Comparison of ENCODE assay signal across 20 mouse cellular contexts in genomic region chr1:180464357-180464756, GRCm38 (mm10). TPM values are rescaled to one million over a fixed set of nuclear protein-coding genes. Genes with fewer than 3 reads are reported as not detected.
DNase-seq lines count a peak whose midpoint lies in the region; TF ChIP-seq lines count a peak whose summit lies in the region.
"Had no signal": no experiment of that assay in that cellular context is flagged by ENCODE, and none has a peak within 500 bp of the region (broad histone marks: within the 10 kb centered on the region; RNA-seq: fewer than 3 reads in every experiment).

No protein-coding gene starts in this region.

- intact Hi-C loops in left cerebral cortex, postnatal 36 days (cut with DNase I), result no loop called here

- no peak overlapping the region for H3K4me3 ChIP-seq in kidney, adult 2 months (ENCODE audit: insufficient read depth, low read depth, low read length)
- H3K4me3 ChIP-seq: embryonic facial prominence, embryonic 15.5 days; erythroblast, embryonic 14.5 days; forebrain, embryonic 10.5 days; heart, embryonic 10.5 days; hindbrain, embryonic 12.5 days had no signal

- no peaks in the 10 kb centered on the region for H3K4me1 ChIP-seq in kidney, adult 2 months (ENCODE audit: control insufficient read depth, insufficient read depth, low read length)
- H3K4me1 ChIP-seq: hindbrain, embryonic 12.5 days had no signal

- no peak for TF ChIP-seq CTCF in kidney, adult 2 months (conservative IDR thresholded peaks at IDR 0.05; ENCODE audit: insufficient read depth, insufficient read length, low read depth, low read length)

- no peaks in the 10 kb centered on the region for H3K36me3 ChIP-seq in kidney, adult 2 months (ENCODE audit: control insufficient read depth, insufficient read depth, low read length)
- H3K36me3 ChIP-seq: embryonic facial prominence, embryonic 15.5 days; forebrain, embryonic 10.5 days; heart, embryonic 10.5 days; hindbrain, embryonic 12.5 days had no signal

- no peak overlapping the region for H3K27ac ChIP-seq in kidney, adult 2 months (ENCODE audit: insufficient read depth, low read depth, low read length)
- H3K27ac ChIP-seq: embryonic facial prominence, embryonic 15.5 days; forebrain, embryonic 10.5 days; heart, embryonic 10.5 days; hindbrain, embryonic 12.5 days had no signal

- WGBS in kidney, adult 2 months, result 95% methylated on average over 5 of the region's 5 CpGs

- TF ChIP-seq POLR2A in kidney, adult 2 months (IDR thresholded peaks at IDR 0.05; ENCODE audit: low read depth, low read length), result no peak

- peak; percentile 45 for DNase-seq in layer of hippocampus, adult 11-12 months (ENCODE audit: low spot score)
- no peak for DNase-seq in layer of hippocampus, postnatal 36 days
- DNase-seq in left cerebral cortex, postnatal 36 days (ENCODE audit: low spot score in 2 of 2), result peak; percentile 18
- no peak for DNase-seq in left cerebral cortex, adult 18-20 months (ENCODE audit: low spot score in 2 of 2)
- peak; percentile 72 for DNase-seq in layer of hippocampus, adult 9-11 months
- no peak for DNase-seq in kidney, adult 2 months
- DNase-seq: adrenal gland, adult 2 months; adrenal gland, postnatal 25 days; cerebellum, adult 2 months; cerebellum, postnatal 10 days; embryo, embryonic 11 days; gastrocnemius, postnatal 10 days; heart, adult 18-20 months; heart, postnatal 10 days; heart, postnatal 4 days had no signal

- H3K27me3 ChIP-seq in kidney, adult 2 months (replicated peaks; ENCODE audit: control insufficient read depth, insufficient read depth, low read length), result no peaks in the 10 kb centered on the region
- H3K27me3 ChIP-seq: embryonic facial prominence, embryonic 15.5 days; hindbrain, embryonic 12.5 days had no signal

RNA-seq across cellular contexts. Expression of gene Stum, which starts 18.9 kb away (rescaled TPM):
- 100 to 1,000 TPM; 294 to 316 TPM for total RNA-seq in layer of hippocampus, postnatal 36 days (2021)
- 100 to 1,000 TPM; 150 to 173 TPM for total RNA-seq in left cerebral cortex, postnatal 36 days (2021)
- total RNA-seq in left cerebral cortex, adult 18-20 months (2021), result 100 to 1,000 TPM; 171 to 180 TPM
- 0.69 and 1.1 TPM in 2 replicates for polyA plus RNA-seq in kidney, adult 2 months (2012; rRNA removed)
- polyA plus RNA-seq: erythroblast, embryonic 14.5 days had no signal

Comparison
In these comparisons a context has a peak if more than half of its experiments do, and no peak if none do; other contexts are left out.
1. DNase-seq: peak in layer of hippocampus, adult 11-12 months (single experiment), left cerebral cortex, postnatal 36 days (2 of 2) and layer of hippocampus, adult 9-11 months (single experiment); none in layer of hippocampus, postnatal 36 days (0 of 2), left cerebral cortex, adult 18-20 months (0 of 2) and kidney, adult 2 months (single experiment).